Comparison of ENCODE assay signal across 8 mouse cellular contexts in genomic region chr2:85252343-85253285, GRCm38 (mm10). TPM values are rescaled to one million over a fixed set of nuclear protein-coding genes. Genes with fewer than 3 reads are reported as not detected.
A peak's percentile ranks its signal among the peaks of the same experiment; 100 is the strongest.
DNase-seq lines count a peak whose midpoint lies in the region.

No protein-coding gene starts in this region.

- H3K4me3 ChIP-seq in brown adipose tissue, adult 24 weeks (ENCODE audit: insufficient read depth, low read depth, low read length) = no peak overlapping the region

- H3K27ac ChIP-seq in brown adipose tissue, adult 24 weeks (replicated peaks; ENCODE audit: low read depth, low read length) = peak overlapping the region; percentile 25

- peaks cover 12% of the 10 kb centered on the region; the same call in 1 of the 2 replicates for H3K4me1 ChIP-seq in brown adipose tissue, adult 24 weeks (ENCODE audit: control insufficient read depth, insufficient read depth, insufficient read length, low read length)

- peak; percentile 7 for DNase-seq in gastrocnemius, postnatal 14 days
- DNase-seq in gastrocnemius, postnatal 4 days (ENCODE audit: low spot score in 2 of 2) = no peak
- DNase-seq in heart, postnatal 10 days = peak; percentile 50 to 52
- DNase-seq in left cerebral cortex, postnatal 36 days (ENCODE audit: low spot score in 2 of 2) = peak; percentile 47 to 51
- DNase-seq in urinary bladder, postnatal 10 days (ENCODE audit: low spot score) = no peak
- no peak for DNase-seq in layer of hippocampus, adult 9-11 months
- no peak for DNase-seq in c-Kit-positive CD71-positive TER-119-positive erythroid progenitor cells, embryonic 14.5 days (ENCODE audit: low spot score)

- intact Hi-C loops in gastrocnemius, postnatal 14 days (cut with DNase I; ENCODE audit: low total_unique reads) = no loop called here
- intact Hi-C loops in heart, postnatal 10 days (cut with DNase I) = loop anchor here (2.0 kb wide), 1 partner anchor 28 kb away; no protein-coding TSS in a partner anchor
- intact Hi-C loops in left cerebral cortex, postnatal 36 days (cut with DNase I) = no loop called here

RNA-seq across cellular contexts. Expression of gene Lrrc55, which starts 55.6 kb away (rescaled TPM):
- total RNA-seq in gastrocnemius, postnatal 14 days (2021) = 1 to 10 TPM; 3.9 to 7.3 TPM
- 1 to 10 TPM; 3.0 to 4.7 TPM for total RNA-seq in gastrocnemius, postnatal 4 days (2021)
- polyA plus RNA-seq in brown adipose tissue, adult 24 weeks (2012; ENCODE audit: insufficient read depth, insufficient read length, missing spikeins) = 0.38 and 0.79 TPM in 2 replicates
- 1 to 10 TPM; 3.5 to 6.3 TPM for total RNA-seq in heart, postnatal 10 days (2021)
- 10 to 100 TPM; 33.8 to 37.0 TPM for total RNA-seq in left cerebral cortex, postnatal 36 days (2021)

Comparison
In these comparisons a context has a peak if more than half of its experiments do, and no peak if none do; other contexts are left out.
1. DNase-seq: peak in gastrocnemius, postnatal 14 days (single experiment), heart, postnatal 10 days (2 of 2) and left cerebral cortex, postnatal 36 days (2 of 2); none in gastrocnemius, postnatal 4 days (0 of 2), urinary bladder, postnatal 10 days (single experiment), layer of hippocampus, adult 9-11 months (single experiment) and c-Kit-positive CD71-positive TER-119-positive erythroid progenitor cells, embryonic 14.5 days (single experiment).
2. RNA of gene Lrrc55, which starts 55.6 kb away (total RNA-seq): 33.8 to 37.0 TPM in left cerebral cortex, postnatal 36 days; 3.9 to 7.3 TPM in gastrocnemius, postnatal 14 days, 3.5 to 6.3 TPM in heart, postnatal 10 days and 3.0 to 4.7 TPM in gastrocnemius, postnatal 4 days; every median in the first group is over 4 times any median in the second.